Mouse (Mus musculus) adrenal gland, postnatal 0 days (tissue): ENCODE measurements around the gene Anapc11. TPM values are rescaled to one million over a fixed set of nuclear protein-coding genes. Genes with fewer than 3 reads are reported as not detected.

ENCODE experiments used
- microRNA-seq: library from miRNA; unstranded; fragments of <30 nt; microRNA quantifications from one replicate; pipeline ENCODE4, GENCODE M21; 2016; ENCODE audit warnings: borderline replicate concordance; ENCODE audit not compliant: insufficient number of aligned reads
- polyA plus RNA-seq: library from polyadenylated mRNA; unstranded; fragments of >200 nt; fragmentation: Nextera tagmentation; extraction: Ambion mirVana; gene quantifications from 2 replicates; pipeline ENCODE4 v1.2.1, GENCODE M21; 2015

Gene Anapc11
- 152 and 197 TPM in 2 replicates for polyA plus RNA-seq

GRCm38 (mm10) chr11:120598283-120598989 is at the start of gene Anapc11, which contains the start of gene Alyref:
Anapc11 (plus strand) TSS chr11:120598421.
Alyref (minus strand) TSS chr11:120598365.

DNA sequence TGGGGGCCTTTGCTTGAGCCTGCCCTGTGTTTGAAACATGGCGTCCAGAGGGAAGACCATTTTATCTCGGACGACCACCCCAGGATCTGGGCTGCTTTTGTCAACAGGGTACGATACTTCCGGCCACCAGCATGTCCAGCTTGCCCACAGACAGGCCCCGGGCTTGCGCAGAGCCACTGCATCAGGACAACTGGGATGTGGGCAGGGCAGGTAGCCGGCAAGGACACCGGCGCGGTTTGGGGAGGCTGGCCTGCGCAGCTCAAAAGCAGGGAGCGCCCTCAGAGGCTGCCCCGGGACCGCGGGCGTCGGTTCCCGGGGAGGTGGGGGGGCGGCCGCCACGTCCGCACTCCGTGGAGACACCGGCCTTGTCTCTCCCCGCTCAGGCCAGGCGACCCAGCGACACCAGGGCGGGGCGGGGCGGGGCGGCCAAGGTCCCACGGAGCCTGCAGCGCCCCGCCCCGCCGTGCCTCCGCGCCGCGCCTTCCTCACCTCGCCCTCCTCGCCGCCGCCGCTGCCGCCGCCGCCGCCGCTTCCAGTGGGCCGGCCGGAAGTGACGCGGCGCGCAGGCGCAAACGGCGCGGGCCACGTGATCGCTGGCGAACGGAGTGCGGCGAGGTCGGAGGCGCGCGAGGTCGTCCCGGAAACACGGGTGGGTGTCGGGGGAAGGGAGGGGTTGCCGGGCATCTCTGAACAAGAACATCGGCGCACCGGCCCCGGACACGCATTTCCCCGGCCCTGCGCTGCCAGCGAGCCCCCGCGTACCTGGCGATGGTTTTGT is 48.9 kb upstream of the Anapc11 start, which contains the start of gene Mcrip1:
Mcrip1 (minus strand) TSS at position 560 of the 778 bp plus-strand sequence.

GRCm38 (mm10) chr11:120550810-120551440 is 47.3 kb upstream of the Anapc11 start, which contains the start of gene Ppp1r27:
Ppp1r27 (minus strand) TSS chr11:120551132.

GRCm38 (mm10) chr11:120572752-120573584 is 25.3 kb upstream of the Anapc11 start, which contains the start of gene P4hb:
P4hb (minus strand) TSS chr11:120573253.

GRCm38 (mm10) chr11:120581490-120582267 is 16.5 kb upstream of the Anapc11 start, which contains the start of gene Arhgdia:
Arhgdia (minus strand) TSS chr11:120581624.

DNA sequence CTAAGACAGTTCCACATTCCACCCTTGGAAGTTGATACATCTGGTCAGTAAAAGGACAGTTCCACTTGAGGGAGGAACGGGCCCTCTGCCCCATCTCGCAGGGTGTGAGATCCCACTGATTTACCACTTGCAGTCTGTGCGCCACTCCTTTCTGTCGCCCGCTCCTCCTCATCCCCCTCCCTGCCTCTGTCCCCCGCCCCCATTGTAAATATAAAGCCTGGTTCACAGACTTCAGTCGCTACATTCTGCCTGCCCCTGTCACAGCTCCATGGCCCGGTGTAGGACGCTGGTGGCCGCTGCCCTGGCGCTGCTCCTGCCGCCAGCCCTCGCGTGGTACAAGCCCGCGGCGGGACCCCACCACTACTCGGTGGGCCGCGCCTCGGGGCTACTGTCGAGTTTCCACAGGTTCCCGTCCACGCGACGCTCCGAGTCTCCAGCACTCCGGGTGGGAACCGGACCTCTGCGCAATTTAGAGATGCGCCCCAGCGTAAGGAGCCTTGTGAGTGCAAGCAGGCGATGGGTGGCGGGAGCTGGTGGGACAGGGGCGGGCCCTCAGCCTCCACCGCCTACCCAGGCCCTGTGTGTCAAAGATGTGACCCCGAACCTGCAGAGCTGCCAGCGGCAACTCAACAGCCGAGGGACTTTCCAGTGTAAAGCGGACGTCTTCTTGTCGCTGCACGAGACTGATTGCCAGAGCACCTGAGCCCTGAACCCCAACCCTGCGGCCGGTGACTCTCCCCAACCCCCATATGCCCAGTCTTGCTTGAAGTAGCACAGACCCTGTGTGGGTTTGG is 10.2 kb downstream of the Anapc11 start, which contains the start of gene Npb:
Npb (plus strand) TSS at position 237 of the 794 bp plus-strand sequence.

GRCm38 (mm10) chr11:120617519-120618112 is 19.4 kb downstream of the Anapc11 start, which contains the start of gene Pcyt2:
Pcyt2 (minus strand) TSS chr11:120617936.

DNA sequence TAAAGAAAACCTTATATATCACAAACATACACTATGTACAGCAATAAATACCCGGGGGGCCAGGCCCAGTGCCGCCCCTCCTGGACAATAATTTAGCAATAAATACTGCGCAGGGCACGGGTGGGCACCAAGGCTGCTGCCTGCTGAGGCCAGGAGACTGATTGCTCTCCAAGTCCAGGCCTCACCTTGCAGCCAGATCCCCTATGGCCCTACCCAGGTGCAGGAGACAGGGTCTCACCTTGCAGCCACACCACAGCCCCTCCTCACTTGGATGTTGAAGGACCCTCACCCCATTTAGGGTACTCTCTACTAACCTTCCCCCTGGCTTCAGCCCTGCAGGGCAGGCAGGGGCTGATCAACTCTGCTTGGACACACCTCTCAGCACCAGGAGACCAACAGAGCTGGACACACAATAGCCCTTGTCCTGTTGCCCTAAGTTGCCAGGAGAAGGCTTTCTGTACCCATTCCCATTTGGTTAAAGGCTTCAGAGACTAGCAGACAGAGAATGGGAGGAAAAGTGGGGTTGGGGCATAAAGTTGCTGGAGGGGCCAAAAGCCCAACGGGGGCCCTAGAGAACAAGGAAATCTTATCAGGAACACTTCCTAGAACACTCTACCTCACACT is 27.0 kb downstream of the Anapc11 start, which contains the start of gene Sirt7:
Sirt7 (minus strand) TSS at position 89 of the 624 bp plus-strand sequence.

GRCm38 (mm10) chr11:120633520-120634343 is 35.5 kb downstream of the Anapc11 start, which contains the start of gene Mafg:
Mafg (minus strand) TSS chr11:120633600.

DNA sequence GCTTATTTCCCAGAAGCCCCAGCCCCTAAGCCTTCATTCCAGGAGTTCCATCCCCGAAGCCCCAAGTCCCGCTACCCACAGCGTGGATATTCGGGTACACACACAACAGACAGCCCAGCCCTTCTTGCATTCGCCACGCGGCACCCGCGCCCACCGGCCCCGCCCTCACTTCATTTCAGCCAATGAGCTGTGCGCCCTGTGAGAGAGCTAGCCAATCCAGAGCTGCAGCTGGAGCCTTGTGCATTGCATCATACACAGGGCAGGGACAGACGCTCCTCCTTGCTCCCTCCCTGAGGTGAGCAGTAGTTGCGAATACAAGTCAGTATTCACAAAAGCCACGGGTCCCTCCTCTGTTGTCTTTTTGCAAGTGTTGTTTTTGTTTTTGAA is 45.4 kb downstream of the Anapc11 start, which contains the start of gene Pycr1:
Pycr1 (minus strand) TSS at position 169 of the 387 bp plus-strand sequence.

DNA sequence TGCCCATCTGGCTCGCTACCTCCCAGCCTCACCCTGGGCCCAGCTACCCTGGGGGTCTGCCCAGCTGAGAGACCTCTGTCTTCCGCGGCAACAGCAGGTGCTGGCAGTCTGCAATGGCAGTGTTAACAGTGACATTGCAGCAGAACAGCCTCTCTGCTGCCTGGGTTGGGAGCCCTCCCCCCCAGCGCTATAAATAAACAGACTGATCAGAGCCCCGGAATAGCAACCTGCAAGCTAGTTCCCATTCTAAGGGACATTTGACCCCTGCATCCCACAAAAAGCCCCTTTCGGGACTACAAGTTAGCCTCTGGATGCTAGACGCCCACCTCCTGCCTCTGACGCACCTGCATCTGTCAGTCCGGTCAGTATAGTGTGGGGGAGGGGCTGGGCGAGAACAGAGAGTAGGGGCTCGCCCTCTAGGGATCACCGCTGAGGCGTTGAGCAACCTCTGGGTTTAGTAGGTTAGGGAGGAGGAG is 49.8 kb downstream of the Anapc11 start, which contains the start of gene Myadml2:
Myadml2 (minus strand) TSS at position 158 of the 476 bp plus-strand sequence.

Small RNA genes lying within 50 kb of the gene (microRNA-seq; reads per million reads assigned to microRNA genes)
- gene Mir6936 = not detected

Other genes starting within 250 kb of the Anapc11 start
- gene Actg1, start 249.9 kb upstream of the Anapc11 start, polyA plus RNA-seq = 924 and 1,111 TPM in 2 replicates
- 0.49 and 0.69 TPM in 2 replicates for gene Fscn2, start 236.9 kb upstream of the Anapc11 start, polyA plus RNA-seq
- gene Faap100, start 219.7 kb upstream of the Anapc11 start, polyA plus RNA-seq = 15.2 and 21.4 TPM in 2 replicates
- 20.4 and 26.7 TPM in 2 replicates for gene Nploc4, start 160.7 kb upstream of the Anapc11 start, polyA plus RNA-seq
- gene Tspan10, start 155.8 kb upstream of the Anapc11 start, polyA plus RNA-seq = not detected in 2 replicates
- not detected in 2 replicates for gene Pde6g, start 144.9 kb upstream of the Anapc11 start, polyA plus RNA-seq
- gene Oxld1, start 140.4 kb upstream of the Anapc11 start, polyA plus RNA-seq = 54.3 and 83.5 TPM in 2 replicates
- gene Ccdc137, start 140.3 kb upstream of the Anapc11 start, polyA plus RNA-seq = 17.7 and 21.3 TPM in 2 replicates
- 38.6 and 47.5 TPM in 2 replicates for gene Arl16, start 130.8 kb upstream of the Anapc11 start, polyA plus RNA-seq
- 164 and 216 TPM in 2 replicates for gene Mrpl12, start 113.8 kb upstream of the Anapc11 start, polyA plus RNA-seq
- gene Slc25a10, start 106.6 kb upstream of the Anapc11 start, polyA plus RNA-seq = 37.8 and 83.2 TPM in 2 replicates
- gene Gcgr, start 67.7 kb upstream of the Anapc11 start, polyA plus RNA-seq = 2.4 and 2.5 TPM in 2 replicates
- gene Mcrip1, start 48.7 kb upstream of the Anapc11 start, polyA plus RNA-seq = 173 and 184 TPM in 2 replicates
- 0.39 and 1.3 TPM in 2 replicates for gene Ppp1r27, start 47.3 kb upstream of the Anapc11 start, polyA plus RNA-seq
- gene P4hb, start 25.2 kb upstream of the Anapc11 start, polyA plus RNA-seq = 393 and 466 TPM in 2 replicates
- gene Arhgdia, start 16.8 kb upstream of the Anapc11 start, polyA plus RNA-seq = 318 and 341 TPM in 2 replicates
- gene Alyref, start 56 bp upstream of the Anapc11 start, polyA plus RNA-seq = 271 and 273 TPM in 2 replicates
- gene Npb, start 10.1 kb downstream of the Anapc11 start, polyA plus RNA-seq = 1.7 and 3.3 TPM in 2 replicates
- gene Pcyt2, start 19.5 kb downstream of the Anapc11 start, polyA plus RNA-seq = 62.0 and 82.8 TPM in 2 replicates
- gene Sirt7, start 26.8 kb downstream of the Anapc11 start, polyA plus RNA-seq = 33.3 and 62.9 TPM in 2 replicates
- 18.1 and 19.0 TPM in 2 replicates for gene Mafg, start 35.2 kb downstream of the Anapc11 start, polyA plus RNA-seq
- 5.8 and 9.0 TPM in 2 replicates for gene Pycr1, start 45.3 kb downstream of the Anapc11 start, polyA plus RNA-seq
- gene Myadml2, start 49.7 kb downstream of the Anapc11 start, polyA plus RNA-seq = 0.22 and 0.95 TPM in 2 replicates
- gene Notum, start 62.8 kb downstream of the Anapc11 start, polyA plus RNA-seq = 6.2 and 6.7 TPM in 2 replicates
- 103 and 122 TPM in 2 replicates for gene Aspscr1, start 74.6 kb downstream of the Anapc11 start, polyA plus RNA-seq
- gene Cenpx, start 115.3 kb downstream of the Anapc11 start, polyA plus RNA-seq = 228 and 364 TPM in 2 replicates
- gene Lrrc45, start 115.5 kb downstream of the Anapc11 start, polyA plus RNA-seq = 22.0 and 34.8 TPM in 2 replicates
- 18.1 and 52.1 TPM in 2 replicates for gene Rac3, start 123.0 kb downstream of the Anapc11 start, polyA plus RNA-seq
- gene Dcxr, start 128.9 kb downstream of the Anapc11 start, polyA plus RNA-seq = 54.9 and 76.1 TPM in 2 replicates
- gene Cbr2, start 133.7 kb downstream of the Anapc11 start, polyA plus RNA-seq = 16.6 and 17.6 TPM in 2 replicates
- 0.79 and 2.2 TPM in 2 replicates for gene Hmga1b, start 164.4 kb downstream of the Anapc11 start, polyA plus RNA-seq
- gene Rfng, start 185.8 kb downstream of the Anapc11 start, polyA plus RNA-seq = 19.7 and 21.2 TPM in 2 replicates
- 119 and 156 TPM in 2 replicates for gene Gps1, start 185.9 kb downstream of the Anapc11 start, polyA plus RNA-seq
- 36.3 and 56.2 TPM in 2 replicates for gene Dus1l, start 198.0 kb downstream of the Anapc11 start, polyA plus RNA-seq
- gene Fasn, start 226.1 kb downstream of the Anapc11 start, polyA plus RNA-seq = 14.9 and 18.8 TPM in 2 replicates